11 mouse cellular contexts compared by ENCODE assay signal in genomic region chr1:180911138-180911537, GRCm38 (mm10). TPM values are rescaled to one million over a fixed set of nuclear protein-coding genes. Genes with fewer than 3 reads are reported as not detected.
DNase-seq lines count a peak whose midpoint lies in the region; ATAC-seq lines count a peak whose summit lies in the region.
"Had no signal": no experiment of that assay in that cellular context is flagged by ENCODE, and none has a peak within 500 bp of the region (broad histone marks: within the 10 kb centered on the region; RNA-seq: fewer than 3 reads in every experiment).

No protein-coding gene starts in this region.

- peaks cover 23% of the 10 kb centered on the region for H3K36me3 ChIP-seq in midbrain, embryonic 14.5 days (ENCODE audit: control insufficient read depth, insufficient read depth, low read length)
- H3K36me3 ChIP-seq in midbrain, embryonic 11.5 days (ENCODE audit: control insufficient read depth, insufficient read depth, low read length) = peaks cover 5% of the 10 kb centered on the region
- peaks cover 36% of the 10 kb centered on the region for H3K36me3 ChIP-seq in limb, embryonic 10.5 days

- no peaks in the 10 kb centered on the region for H3K27me3 ChIP-seq in midbrain, embryonic 14.5 days (ENCODE audit: control insufficient read depth, insufficient read depth, low read length)
- H3K27me3 ChIP-seq in midbrain, embryonic 11.5 days (ENCODE audit: control insufficient read depth, insufficient read depth, low read length) = no peaks in the 10 kb centered on the region
- 0 out of 2 replicates have a peak, but pooled peaks cover 4% of the 10 kb centered on the region for H3K27me3 ChIP-seq in limb, embryonic 10.5 days (ENCODE audit: low read depth, poor library complexity, severe bottlenecking)

- no peaks in the 10 kb centered on the region for H3K4me1 ChIP-seq in midbrain, embryonic 14.5 days (ENCODE audit: control insufficient read depth, insufficient read depth, low read length)
- no peaks in the 10 kb centered on the region for H3K4me1 ChIP-seq in midbrain, embryonic 11.5 days (ENCODE audit: control insufficient read depth, insufficient read depth, low read length)
- H3K4me1 ChIP-seq in limb, embryonic 10.5 days = peaks cover 35% of the 10 kb centered on the region

- no peak overlapping the region for H3K9ac ChIP-seq in midbrain, embryonic 14.5 days (replicated peaks; ENCODE audit: low read length)
- H3K9ac ChIP-seq in midbrain, embryonic 11.5 days (ENCODE audit: low read length) = no peak overlapping the region

- H3K27ac ChIP-seq in midbrain, embryonic 14.5 days (replicated peaks; ENCODE audit: low read depth, low read length) = no peak overlapping the region
- no peak overlapping the region for H3K27ac ChIP-seq in midbrain, embryonic 11.5 days (ENCODE audit: low read depth, low read length)
- peak overlapping the region; percentile 46; the same call in 1 of the 2 replicates for H3K27ac ChIP-seq in limb, embryonic 10.5 days

- ATAC-seq in midbrain, embryonic 14.5 days (ENCODE audit: low FRiP score, low TSS enrichment) = no peak
- ATAC-seq in midbrain, embryonic 11.5 days (ENCODE audit: low FRiP score) = no peak
- no peak for ATAC-seq in inflammation-experienced regulatory T-cells, adult 6 months

- no peaks in the 10 kb centered on the region for H3K9me3 ChIP-seq in midbrain, embryonic 14.5 days (ENCODE audit: control insufficient read depth, low read length)
- H3K9me3 ChIP-seq in midbrain, embryonic 11.5 days (ENCODE audit: control insufficient read depth, low read length) = no peaks in the 10 kb centered on the region
- H3K9me3 ChIP-seq in limb, embryonic 10.5 days (replicated peaks) = no peaks in the 10 kb centered on the region

- H3K4me3 ChIP-seq in midbrain, embryonic 14.5 days (replicated peaks; ENCODE audit: low read depth, low read length) = no peak overlapping the region
- H3K4me3 ChIP-seq in midbrain, embryonic 11.5 days (ENCODE audit: low read depth, low read length) = no peak overlapping the region
- H3K4me3 ChIP-seq in limb, embryonic 10.5 days = peak overlapping the region; percentile 32

- WGBS in midbrain, embryonic 14.5 days = 51% methylated on average over 8 of the region's 8 CpGs
- 56% methylated on average over 8 of the region's 8 CpGs for WGBS in midbrain, embryonic 11.5 days
- 49% methylated on average over 8 of the region's 8 CpGs for WGBS in limb, embryonic 10.5 days

- no peak overlapping the region for H3K4me2 ChIP-seq in midbrain, embryonic 14.5 days (ENCODE audit: low read length)
- no peak overlapping the region for H3K4me2 ChIP-seq in midbrain, embryonic 11.5 days

- peak; percentile 34 for DNase-seq in adrenal gland, postnatal 14 days
- DNase-seq in adrenal gland, adult 8-10 months = no peak
- DNase-seq in midbrain, embryonic 14.5 days = peak; percentile 48
- DNase-seq in midbrain, embryonic 11.5 days (ENCODE audit: low spot score, missing footprints) = no peak
- no peak for DNase-seq in limb, embryonic 10.5 days (ENCODE audit: low spot score)
- peak; percentile 39 for DNase-seq in retina, embryonic 14.5 days (ENCODE audit: low spot score)
- DNase-seq in layer of hippocampus, postnatal 25 days (ENCODE audit: extremely low spot score in 1 of 2, low spot score in 1 of 2) = no peak
- DNase-seq: adrenal gland, adult 2 months; kidney, adult 8-10 months had no signal

RNA-seq across cellular contexts. Expression of gene Pycr2, which starts 7.0 kb away (rescaled TPM):
- 29.9 and 38.0 TPM in 2 replicates for total RNA-seq in adrenal gland, postnatal 14 days (2021)
- 10 to 100 TPM; 46.5 to 54.7 (median 50.7) TPM for total RNA-seq in adrenal gland, adult 8-10 months (2022)
- polyA plus RNA-seq in midbrain, embryonic 14.5 days (2014; fragmentation: Nextera tagmentation; extraction: Ambion mirVana) = 67.2 and 69.9 TPM in 2 replicates
- polyA plus RNA-seq in midbrain, embryonic 11.5 days (2014; fragmentation: Nextera tagmentation; extraction: Ambion mirVana) = 85.4 and 97.9 TPM in 2 replicates
- 163 and 166 TPM in 2 replicates for polyA plus RNA-seq in limb, embryonic 10.5 days (2016; fragmentation: Nextera tagmentation; extraction: Ambion mirVana)
- polyA plus RNA-seq in inflammation-experienced regulatory T-cells, adult 6 months (2017; shearing (Covaris generic)) = 10 to 100 TPM; 39.9 to 46.0 (median 44.5) TPM
- 10 to 100 TPM; 40.0 to 48.0 TPM for total RNA-seq in layer of hippocampus, postnatal 25 days (2021)

RNA-seq across cellular contexts. Expression of gene Lefty2, which starts 18.2 kb away (rescaled TPM):
- 0.30 TPM in 1 of 2 replicates, not detected in the other for total RNA-seq in adrenal gland, postnatal 14 days (2021)
- total RNA-seq in adrenal gland, adult 8-10 months (2022) = 1 to 10 TPM; 1.1 to 3.0 (median 1.4) TPM
- polyA plus RNA-seq in midbrain, embryonic 14.5 days (2014; fragmentation: Nextera tagmentation; extraction: Ambion mirVana) = 1.3 and 2.0 TPM in 2 replicates
- polyA plus RNA-seq in midbrain, embryonic 11.5 days (2014; fragmentation: Nextera tagmentation; extraction: Ambion mirVana) = not detected in 2 replicates
- not detected in 2 replicates for polyA plus RNA-seq in limb, embryonic 10.5 days (2016; fragmentation: Nextera tagmentation; extraction: Ambion mirVana)
- not detected for polyA plus RNA-seq in inflammation-experienced regulatory T-cells, adult 6 months (2017; shearing (Covaris generic))
- total RNA-seq in layer of hippocampus, postnatal 25 days (2021) = 1 to 10 TPM; 3.0 to 4.2 TPM
- polyA plus RNA-seq: stomach, embryonic 14.5 days had no signal

RNA-seq across cellular contexts. Expression of gene Lefty1, which starts 23.7 kb away (rescaled TPM):
- total RNA-seq in adrenal gland, postnatal 14 days (2021) = 1.3 and 1.6 TPM in 2 replicates
- total RNA-seq in adrenal gland, adult 8-10 months (2022) = 10 to 100 TPM in 3 of 4 experiments, 1 to 10 TPM in 1; 5.8 to 22.3 (median 14.0) TPM
- polyA plus RNA-seq in midbrain, embryonic 14.5 days (2014; fragmentation: Nextera tagmentation; extraction: Ambion mirVana) = 0.28 TPM in 1 of 2 replicates, not detected in the other
- polyA plus RNA-seq in midbrain, embryonic 11.5 days (2014; fragmentation: Nextera tagmentation; extraction: Ambion mirVana) = 0.51 and 1.1 TPM in 2 replicates
- polyA plus RNA-seq in limb, embryonic 10.5 days (2016; fragmentation: Nextera tagmentation; extraction: Ambion mirVana) = 0.23 and 0.33 TPM in 2 replicates
- polyA plus RNA-seq in inflammation-experienced regulatory T-cells, adult 6 months (2017; shearing (Covaris generic)) = not detected
- total RNA-seq in layer of hippocampus, postnatal 25 days (2021) = 10 to 100 TPM; 11.2 to 12.4 TPM

RNA-seq across cellular contexts. Expression of gene Tmem63a, which starts 31.0 kb away (rescaled TPM):
- 44.4 and 56.2 TPM in 2 replicates for total RNA-seq in adrenal gland, postnatal 14 days (2021)
- total RNA-seq in adrenal gland, adult 8-10 months (2022) = 10 to 100 TPM; 79.6 to 95.9 (median 87.5) TPM
- 0.36 and 1.2 TPM in 2 replicates for polyA plus RNA-seq in midbrain, embryonic 14.5 days (2014; fragmentation: Nextera tagmentation; extraction: Ambion mirVana)
- polyA plus RNA-seq in midbrain, embryonic 11.5 days (2014; fragmentation: Nextera tagmentation; extraction: Ambion mirVana) = 2.4 and 2.5 TPM in 2 replicates
- polyA plus RNA-seq in limb, embryonic 10.5 days (2016; fragmentation: Nextera tagmentation; extraction: Ambion mirVana) = 2.9 and 6.2 TPM in 2 replicates
- 10 to 100 TPM; 12.8 to 18.6 (median 14.0) TPM for polyA plus RNA-seq in inflammation-experienced regulatory T-cells, adult 6 months (2017; shearing (Covaris generic))
- 10 to 100 TPM; 18.7 to 18.9 TPM for total RNA-seq in layer of hippocampus, postnatal 25 days (2021)

Comparison
In these comparisons a context has a peak if more than half of its experiments do, and no peak if none do; other contexts are left out.
1. DNase-seq: peak in adrenal gland, postnatal 14 days (single experiment), midbrain, embryonic 14.5 days (single experiment) and retina, embryonic 14.5 days (single experiment); none in adrenal gland, adult 8-10 months (single experiment), midbrain, embryonic 11.5 days (single experiment), limb, embryonic 10.5 days (single experiment) and layer of hippocampus, postnatal 25 days (0 of 2).